In genomic region chr11:60225874-60226273, GRCm38 (mm10) we compare ENCODE assay signal across 22 mouse cellular contexts. TPM values are rescaled to one million over a fixed set of nuclear protein-coding genes. Genes with fewer than 3 reads are reported as not detected.
DNase-seq lines count a peak whose midpoint lies in the region; ATAC-seq and TF ChIP-seq lines count a peak whose summit lies in the region.
"Had no signal": no experiment of that assay in that cellular context is flagged by ENCODE, and none has a peak within 500 bp of the region (broad histone marks: within the 10 kb centered on the region; RNA-seq: fewer than 3 reads in every experiment).

No protein-coding gene starts in this region.

- H3K27ac ChIP-seq in heart, postnatal 0 days (ENCODE audit: low read depth), result no peak overlapping the region
- H3K27ac ChIP-seq in heart, adult 2 months, result no peak overlapping the region
- H3K27ac ChIP-seq in forebrain, embryonic 12.5 days, result no peak overlapping the region
- H3K27ac ChIP-seq: embryonic facial prominence, embryonic 13.5 days; hindbrain, embryonic 10.5 days; hindbrain, embryonic 15.5 days had no signal

- no peak overlapping the region for H3K4me2 ChIP-seq in heart, postnatal 0 days (ENCODE audit: low read depth, low read length)
- H3K4me2 ChIP-seq in forebrain, embryonic 12.5 days, result no peak overlapping the region
- H3K4me2 ChIP-seq: embryonic facial prominence, embryonic 13.5 days; heart, embryonic 12.5 days; hindbrain, embryonic 15.5 days had no signal

- peak overlapping the region; percentile 16; the same call in 1 of the 2 replicates for H3K9ac ChIP-seq in heart, postnatal 0 days (replicated peaks; ENCODE audit: low read depth, low read length)
- H3K9ac ChIP-seq in heart, adult 2 months (ENCODE audit: low read depth, low read length), result no peak overlapping the region
- H3K9ac ChIP-seq in forebrain, embryonic 12.5 days, result no peak overlapping the region
- H3K9ac ChIP-seq: embryonic facial prominence, embryonic 13.5 days; heart, embryonic 12.5 days; hindbrain, embryonic 15.5 days had no signal

- TF ChIP-seq EP300 in heart, postnatal 0 days (IDR thresholded peaks at IDR 0.05; ENCODE audit: low read depth), result no peak
- no peak for TF ChIP-seq EP300 in heart, adult 2 months (IDR thresholded peaks at IDR 0.05; ENCODE audit: insufficient read depth, low read depth, low read length)

- ATAC-seq in heart, postnatal 0 days (ENCODE audit: insufficient read depth, low read depth), result no peak
- ATAC-seq in forebrain, embryonic 12.5 days (ENCODE audit: low FRiP score), result no peak
- ATAC-seq: forebrain, embryonic 14.5 days; inflammation-experienced regulatory T-cells, adult 6 months; intestine, postnatal 0 days had no signal

- TF ChIP-seq CTCF in heart, postnatal 0 days (IDR thresholded peaks at IDR 0.05; ENCODE audit: low read depth), result no peak
- no peak for TF ChIP-seq CTCF in heart, adult 2 months (IDR thresholded peaks at IDR 0.05)

- no peaks in the 10 kb centered on the region for H3K79me2 ChIP-seq in heart, adult 2 months (replicated peaks; ENCODE audit: control insufficient read depth, insufficient read depth, low read length)

- TF ChIP-seq POLR2A in heart, adult 2 months (IDR thresholded peaks at IDR 0.05; ENCODE audit: insufficient read depth, low read depth, low read length), result no peak

- H3K9me3 ChIP-seq in heart, postnatal 0 days (replicated peaks; ENCODE audit: control insufficient read depth, low read length), result no peaks in the 10 kb centered on the region
- H3K9me3 ChIP-seq in forebrain, embryonic 12.5 days, result no peaks in the 10 kb centered on the region
- H3K9me3 ChIP-seq: embryonic facial prominence, embryonic 13.5 days; heart, embryonic 12.5 days; hindbrain, embryonic 10.5 days; hindbrain, embryonic 15.5 days had no signal

- H3K4me3 ChIP-seq in heart, postnatal 0 days (ENCODE audit: low read depth, low read length), result no peak overlapping the region
- H3K4me3 ChIP-seq in heart, adult 2 months, result no peak overlapping the region
- H3K4me3 ChIP-seq in forebrain, embryonic 12.5 days (replicated peaks), result no peak overlapping the region
- H3K4me3 ChIP-seq: embryonic facial prominence, embryonic 13.5 days; heart, embryonic 12.5 days; hindbrain, embryonic 10.5 days; hindbrain, embryonic 15.5 days had no signal

- peak; percentile 52 for DNase-seq in adrenal gland, adult 8-10 months
- no peak for DNase-seq in adrenal gland, adult 18-20 months (ENCODE audit: low spot score in 2 of 2)
- DNase-seq in heart, postnatal 0 days (ENCODE audit: low spot score), result no peak
- no peak for DNase-seq in heart, adult 2 months
- DNase-seq in adipocyte (ENCODE audit: low spot score), result peak; percentile 75
- peak; percentile 43 to 53 for DNase-seq in adrenal gland, postnatal 36 days
- DNase-seq: cerebellum, adult 11 months; cerebellum, adult 9-10 months; cerebellum, postnatal 36 days; gastrocnemius, postnatal 36 days; heart, adult 18-20 months; heart, postnatal 14 days; kidney, adult 8-10 months had no signal

- H3K36me3 ChIP-seq in heart, postnatal 0 days (replicated peaks; ENCODE audit: control insufficient read depth, insufficient read depth, low read length), result peaks cover 8% of the 10 kb centered on the region
- H3K36me3 ChIP-seq in heart, adult 2 months (ENCODE audit: control insufficient read depth, insufficient read depth, low read length), result no peaks in the 10 kb centered on the region
- H3K36me3 ChIP-seq in forebrain, embryonic 12.5 days (replicated peaks), result no peaks in the 10 kb centered on the region
- H3K36me3 ChIP-seq: hindbrain, embryonic 10.5 days had no signal

- no peaks in the 10 kb centered on the region for H3K27me3 ChIP-seq in heart, postnatal 0 days (ENCODE audit: control insufficient read depth, insufficient read depth, low read length)
- H3K27me3 ChIP-seq in heart, adult 2 months (ENCODE audit: control insufficient read depth, insufficient read depth, low read length), result no peaks in the 10 kb centered on the region
- H3K27me3 ChIP-seq in forebrain, embryonic 12.5 days, result no peaks in the 10 kb centered on the region; the same call in 1 of the 2 replicates
- H3K27me3 ChIP-seq: CH12.LX; embryonic facial prominence, embryonic 13.5 days; heart, embryonic 12.5 days; hindbrain, embryonic 15.5 days had no signal

- H3K4me1 ChIP-seq in heart, postnatal 0 days (ENCODE audit: control insufficient read depth, insufficient read depth), result peaks cover 35% of the 10 kb centered on the region; the same call in 1 of the 2 replicates
- H3K4me1 ChIP-seq in heart, adult 2 months (ENCODE audit: control insufficient read depth, insufficient read depth, low read length), result no peaks in the 10 kb centered on the region
- H3K4me1 ChIP-seq in forebrain, embryonic 12.5 days, result peaks cover 17% of the 10 kb centered on the region

- intact Hi-C loops in heart, adult 2 months (cut with DNase I), result no loop called here

- 83% methylated on average over 1 of the region's 1 CpGs for WGBS in heart, postnatal 0 days
- 76% methylated on average over 1 of the region's 1 CpGs for WGBS in heart, adult 2 months
- 58% methylated on average over 1 of the region's 1 CpGs for WGBS in forebrain, embryonic 12.5 days

RNA-seq across cellular contexts. Expression of gene Srebf1, which starts 3.5 kb away (rescaled TPM):
- total RNA-seq in adrenal gland, adult 8-10 months (2022), result 100 to 1,000 TPM; 165 to 367 (median 213) TPM
- 100 to 1,000 TPM; 141 to 185 TPM for total RNA-seq in adrenal gland, adult 18-20 months (2021)
- total RNA-seq in heart, postnatal 0 days (2014; rRNA removed; ENCODE audit: low replicate concordance), result 77.2 and 81.7 TPM in 2 replicates
- 29.9 and 31.0 TPM in 2 replicates for polyA plus RNA-seq in heart, postnatal 0 days (2015; fragmentation: Nextera tagmentation; extraction: Ambion mirVana)
- total RNA-seq in heart, adult 2 months (2021), result 10 to 100 TPM; 25.3 to 35.4 TPM
- 42.6 and 54.0 TPM in 2 replicates for polyA plus RNA-seq in heart, adult 2 months (2012; rRNA removed)
- total RNA-seq in adrenal gland, postnatal 36 days (2021), result 100 to 1,000 TPM; 160 to 181 TPM
- 58.0 and 58.1 TPM in 2 replicates for polyA plus RNA-seq in forebrain, embryonic 12.5 days (2016; fragmentation: Nextera tagmentation; extraction: Ambion mirVana)

Comparison
In these comparisons a context has a peak if more than half of its experiments do, and no peak if none do; other contexts are left out.
1. DNase-seq: peak in adrenal gland, adult 8-10 months (single experiment), adipocyte (single experiment) and adrenal gland, postnatal 36 days (2 of 2); none in adrenal gland, adult 18-20 months (0 of 2), heart, postnatal 0 days (single experiment) and heart, adult 2 months (0 of 2).